Mouse (Mus musculus) cortical plate, adult 2 months (tissue): Measurements from ENCODE around the gene Cyb561.

Experiments
- CTCF ChIP-seq: fragments of 200-500 bp; IDR thresholded peaks from 2 replicates; pipeline ENCODE4 v1.5.1; 2011; ENCODE audit warnings: mild to moderate bottlenecking, control low read depth, low read length; ENCODE audit not compliant: insufficient read depth; ENCODE audit errors: extremely low read depth
- POLR2A ChIP-seq: fragments of 200-500 bp; IDR thresholded peaks from 2 replicates; pipeline ENCODE4 v1.6.1; 2011; ENCODE audit warnings: mild to moderate bottlenecking, low read length, control low read depth; ENCODE audit not compliant: insufficient read depth; ENCODE audit errors: extremely low read depth

DNA sequence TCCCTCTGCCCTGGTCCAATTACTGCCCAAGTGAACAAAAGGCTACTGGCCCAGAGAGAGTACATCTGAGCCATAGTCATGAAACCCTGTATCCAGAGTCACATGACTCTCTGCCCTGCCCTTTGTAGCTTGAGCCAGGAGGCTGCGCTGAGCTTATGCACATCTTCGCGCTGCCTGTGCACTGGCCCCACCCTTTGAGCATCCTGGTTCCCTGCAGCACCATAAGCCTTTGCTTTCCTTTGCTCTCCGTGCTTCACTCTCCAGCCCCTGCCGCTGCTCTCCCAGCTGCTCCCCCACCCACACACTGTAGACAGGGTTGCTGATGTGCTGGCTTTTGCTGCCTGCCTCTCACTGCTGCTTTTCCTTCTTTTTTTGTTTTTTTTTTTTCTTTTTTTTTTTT lies 39.6 kb downstream of the Cyb561 start:
- TF ChIP-seq POLR2A (no peak), CTCF (no peak)
